21 mouse cellular contexts compared by ENCODE assay signal in genomic region chr13:98921276-98921675, GRCm38 (mm10).
"Had no signal": no experiment of that assay in that cellular context is flagged by ENCODE, and none has a peak within 500 bp of the region (broad histone marks: within the 10 kb centered on the region; RNA-seq: fewer than 3 reads in every experiment).

No protein-coding gene starts in this region.

- ATAC-seq: midbrain, embryonic 13.5 days; midbrain, embryonic 16.5 days had no signal

- H3K9ac ChIP-seq: liver, embryonic 13.5 days; midbrain, embryonic 13.5 days had no signal

- H3K4me3 ChIP-seq: layer of hippocampus, adult 2 months; left cerebral cortex, adult 2 months; liver, embryonic 13.5 days; midbrain, embryonic 10.5 days; midbrain, embryonic 13.5 days; myocyte had no signal

- H3K27me3 ChIP-seq: liver, embryonic 13.5 days; midbrain, embryonic 13.5 days had no signal

- DNase-seq: kidney, adult 2 months; kidney, postnatal 25 days; layer of hippocampus, postnatal 36 days; liver, embryonic 13.5 days; lung, adult 2 months; lung, postnatal 14 days; lung, postnatal 4 days; right cerebral cortex, adult 18-20 months; right cerebral cortex, postnatal 14 days; right cerebral cortex, postnatal 4 days; thymus, adult 2 months; thymus, postnatal 14 days; thymus, postnatal 4 days had no signal

- H3K9me3 ChIP-seq: liver, embryonic 13.5 days; midbrain, embryonic 13.5 days had no signal

- H3K4me2 ChIP-seq: liver, embryonic 13.5 days; midbrain, embryonic 13.5 days had no signal

- H3K27ac ChIP-seq: kidney, postnatal 0 days; layer of hippocampus, adult 2 months; left cerebral cortex, adult 2 months; liver, embryonic 13.5 days; midbrain, embryonic 10.5 days; midbrain, embryonic 13.5 days; stomach, postnatal 0 days had no signal
